12 mouse cellular contexts compared by ENCODE assay signal in genomic region chr8:84814240-84814554, GRCm38 (mm10). TPM values are rescaled to one million over a fixed set of nuclear protein-coding genes. Genes with fewer than 3 reads are reported as not detected.
A peak's percentile ranks its signal among the peaks of the same experiment; 100 is the strongest.
DNase-seq lines count a peak whose midpoint lies in the region; ATAC-seq lines count a peak whose summit lies in the region.
"Had no signal": no experiment of that assay in that cellular context is flagged by ENCODE, and none has a peak within 500 bp of the region (broad histone marks: within the 10 kb centered on the region; RNA-seq: fewer than 3 reads in every experiment).

No protein-coding gene starts in this region.

- peaks cover 23% of the 10 kb centered on the region for H3K27me3 ChIP-seq in hindbrain, embryonic 11.5 days (ENCODE audit: control insufficient read depth, insufficient read depth, low read length)
- peaks cover 81% of the 10 kb centered on the region for H3K27me3 ChIP-seq in hindbrain, embryonic 10.5 days (ENCODE audit: insufficient read depth, poor library complexity, severe bottlenecking)
- H3K27me3 ChIP-seq in embryonic facial prominence, embryonic 13.5 days = peaks cover 43% of the 10 kb centered on the region
- H3K27me3 ChIP-seq in forebrain, embryonic 13.5 days = no peaks in the 10 kb centered on the region
- H3K27me3 ChIP-seq in hindbrain, embryonic 16.5 days (replicated peaks; ENCODE audit: control insufficient read depth, insufficient read depth, low read length) = peaks cover 2% of the 10 kb centered on the region; the same call in 1 of the 2 replicates

- DNase-seq in hindbrain, embryonic 11.5 days (ENCODE audit: low spot score) = no peak
- DNase-seq in hindbrain, embryonic 10.5 days (ENCODE audit: low spot score) = no peak
- no peak for DNase-seq in thymus, adult 18-20 months
- DNase-seq in retina, embryonic 14.5 days (ENCODE audit: low spot score) = no peak
- DNase-seq: cerebellum, adult 9-10 months; embryo, embryonic 11 days; thymus, adult 2 months had no signal

- no peaks in the 10 kb centered on the region for H3K36me3 ChIP-seq in hindbrain, embryonic 11.5 days (ENCODE audit: control insufficient read depth, insufficient read depth, low read length)
- no peaks in the 10 kb centered on the region for H3K36me3 ChIP-seq in hindbrain, embryonic 10.5 days
- no peaks in the 10 kb centered on the region for H3K36me3 ChIP-seq in embryonic facial prominence, embryonic 13.5 days
- H3K36me3 ChIP-seq in forebrain, embryonic 13.5 days (ENCODE audit: poor library complexity, severe bottlenecking) = no peaks in the 10 kb centered on the region
- H3K36me3 ChIP-seq in hindbrain, embryonic 16.5 days (ENCODE audit: control insufficient read depth, insufficient read depth, low read length) = no peaks in the 10 kb centered on the region

- no peaks in the 10 kb centered on the region for H3K9me3 ChIP-seq in hindbrain, embryonic 11.5 days (ENCODE audit: control insufficient read depth, low read length)
- H3K9me3 ChIP-seq in hindbrain, embryonic 10.5 days = no peaks in the 10 kb centered on the region
- H3K9me3 ChIP-seq in embryonic facial prominence, embryonic 13.5 days = no peaks in the 10 kb centered on the region
- no peaks in the 10 kb centered on the region for H3K9me3 ChIP-seq in forebrain, embryonic 13.5 days (replicated peaks)
- no peaks in the 10 kb centered on the region for H3K9me3 ChIP-seq in hindbrain, embryonic 16.5 days (ENCODE audit: control insufficient read depth, low read length)

- no peak overlapping the region for H3K9ac ChIP-seq in hindbrain, embryonic 11.5 days (ENCODE audit: low read depth, low read length)
- H3K9ac ChIP-seq in embryonic facial prominence, embryonic 13.5 days = peak overlapping the region; percentile 11; the same call in 1 of the 2 replicates
- 0 out of 2 replicates have a peak overlapping the region, but pooled peaks have one; percentile 6 for H3K9ac ChIP-seq in forebrain, embryonic 13.5 days
- no peak overlapping the region for H3K9ac ChIP-seq in hindbrain, embryonic 16.5 days (ENCODE audit: low read depth, low read length)

- H3K4me2 ChIP-seq in hindbrain, embryonic 11.5 days (replicated peaks; ENCODE audit: low read depth, low read length) = no peak overlapping the region
- H3K4me2 ChIP-seq in embryonic facial prominence, embryonic 13.5 days = no peak overlapping the region
- H3K4me2 ChIP-seq in forebrain, embryonic 13.5 days = peak overlapping the region; percentile 37
- no peak overlapping the region for H3K4me2 ChIP-seq in hindbrain, embryonic 16.5 days (ENCODE audit: low read length)

- 80% methylated on average over 11 of the region's 11 CpGs for WGBS in hindbrain, embryonic 11.5 days
- WGBS in hindbrain, embryonic 10.5 days = 89% methylated on average over 11 of the region's 11 CpGs
- WGBS in embryonic facial prominence, embryonic 13.5 days = 85% methylated on average over 11 of the region's 11 CpGs
- 77% methylated on average over 11 of the region's 11 CpGs for WGBS in forebrain, embryonic 13.5 days
- WGBS in hindbrain, embryonic 16.5 days = 64% methylated on average over 11 of the region's 11 CpGs

- no peak for ATAC-seq in hindbrain, embryonic 11.5 days (ENCODE audit: low FRiP score)
- ATAC-seq in embryonic facial prominence, embryonic 13.5 days (ENCODE audit: insufficient number of reproducible peaks, insufficient read depth, low FRiP score, low TSS enrichment, low read depth) = no peak
- peak; percentile 42 for ATAC-seq in forebrain, embryonic 13.5 days
- peak; percentile 15 for ATAC-seq in hindbrain, embryonic 16.5 days
- ATAC-seq: CD4-positive, CD25-positive, alpha-beta regulatory T cell, adult 4 months had no signal

- H3K27ac ChIP-seq in hindbrain, embryonic 11.5 days (ENCODE audit: low read depth, low read length) = no peak overlapping the region
- no peak overlapping the region for H3K27ac ChIP-seq in hindbrain, embryonic 10.5 days
- H3K27ac ChIP-seq in embryonic facial prominence, embryonic 13.5 days = no peak overlapping the region
- peak overlapping the region; percentile 97 for H3K27ac ChIP-seq in forebrain, embryonic 13.5 days
- H3K27ac ChIP-seq in hindbrain, embryonic 16.5 days (ENCODE audit: low read depth, low read length) = peak overlapping the region; percentile 14

- H3K4me3 ChIP-seq in hindbrain, embryonic 11.5 days (ENCODE audit: low read depth, low read length) = 0 out of 2 replicates have a peak overlapping the region, but pooled peaks have one; percentile 3
- H3K4me3 ChIP-seq in hindbrain, embryonic 10.5 days = no peak overlapping the region
- no peak overlapping the region for H3K4me3 ChIP-seq in embryonic facial prominence, embryonic 13.5 days
- H3K4me3 ChIP-seq in forebrain, embryonic 13.5 days = no peak overlapping the region
- H3K4me3 ChIP-seq in hindbrain, embryonic 16.5 days (ENCODE audit: low read length) = no peak overlapping the region
- H3K4me3 ChIP-seq: erythroblast, embryonic 14.5 days had no signal

- H3K4me1 ChIP-seq in hindbrain, embryonic 11.5 days (replicated peaks; ENCODE audit: control insufficient read depth, insufficient read depth, low read length) = peaks cover 6% of the 10 kb centered on the region; the same call in 1 of the 2 replicates
- peaks cover 46% of the 10 kb centered on the region for H3K4me1 ChIP-seq in hindbrain, embryonic 10.5 days (replicated peaks)
- H3K4me1 ChIP-seq in embryonic facial prominence, embryonic 13.5 days = peaks cover 24% of the 10 kb centered on the region
- peaks cover 60% of the 10 kb centered on the region for H3K4me1 ChIP-seq in forebrain, embryonic 13.5 days
- peaks cover 16% of the 10 kb centered on the region for H3K4me1 ChIP-seq in hindbrain, embryonic 16.5 days (ENCODE audit: control insufficient read depth, insufficient read depth, low read depth, low read length)

RNA-seq across cellular contexts. Expression of gene Dand5, which starts 8.4 kb away (rescaled TPM):
- polyA plus RNA-seq in hindbrain, embryonic 11.5 days (2014; fragmentation: Nextera tagmentation; extraction: Ambion mirVana) = 6.2 and 7.1 TPM in 2 replicates
- 3.8 and 5.5 TPM in 2 replicates for polyA plus RNA-seq in hindbrain, embryonic 10.5 days (2016; fragmentation: Nextera tagmentation; extraction: Ambion mirVana)
- polyA plus RNA-seq in embryonic facial prominence, embryonic 13.5 days (2015; fragmentation: Nextera tagmentation; extraction: Ambion mirVana) = 7.0 TPM in 2 replicates
- 7.3 and 8.2 TPM in 2 replicates for polyA plus RNA-seq in forebrain, embryonic 13.5 days (2015; fragmentation: Nextera tagmentation; extraction: Ambion mirVana)
- 15.4 and 17.1 TPM in 2 replicates for polyA plus RNA-seq in hindbrain, embryonic 16.5 days (2015; fragmentation: Nextera tagmentation; extraction: Ambion mirVana)

RNA-seq across cellular contexts. Expression of gene Nfix, which starts 14.1 kb away (rescaled TPM):
- polyA plus RNA-seq in hindbrain, embryonic 11.5 days (2014; fragmentation: Nextera tagmentation; extraction: Ambion mirVana) = 2.4 and 3.0 TPM in 2 replicates
- polyA plus RNA-seq in hindbrain, embryonic 10.5 days (2016; fragmentation: Nextera tagmentation; extraction: Ambion mirVana) = 0.07 and 0.29 TPM in 2 replicates
- polyA plus RNA-seq in embryonic facial prominence, embryonic 13.5 days (2015; fragmentation: Nextera tagmentation; extraction: Ambion mirVana) = 37.0 and 42.9 TPM in 2 replicates
- 127 and 145 TPM in 2 replicates for polyA plus RNA-seq in forebrain, embryonic 13.5 days (2015; fragmentation: Nextera tagmentation; extraction: Ambion mirVana)
- polyA plus RNA-seq in hindbrain, embryonic 16.5 days (2015; fragmentation: Nextera tagmentation; extraction: Ambion mirVana) = 94.3 and 109 TPM in 2 replicates

RNA-seq across cellular contexts. Expression of gene Gadd45gip1, which starts 17.1 kb away (rescaled TPM):
- polyA plus RNA-seq in hindbrain, embryonic 11.5 days (2014; fragmentation: Nextera tagmentation; extraction: Ambion mirVana) = 36.0 and 37.2 TPM in 2 replicates
- 43.7 and 45.8 TPM in 2 replicates for polyA plus RNA-seq in hindbrain, embryonic 10.5 days (2016; fragmentation: Nextera tagmentation; extraction: Ambion mirVana)
- polyA plus RNA-seq in embryonic facial prominence, embryonic 13.5 days (2015; fragmentation: Nextera tagmentation; extraction: Ambion mirVana) = 45.6 and 48.2 TPM in 2 replicates
- 42.6 and 47.0 TPM in 2 replicates for polyA plus RNA-seq in forebrain, embryonic 13.5 days (2015; fragmentation: Nextera tagmentation; extraction: Ambion mirVana)
- polyA plus RNA-seq in hindbrain, embryonic 16.5 days (2015; fragmentation: Nextera tagmentation; extraction: Ambion mirVana) = 40.6 and 40.7 TPM in 2 replicates

RNA-seq across cellular contexts. Expression of gene Rad23a, which starts 26.3 kb away (rescaled TPM):
- polyA plus RNA-seq in hindbrain, embryonic 11.5 days (2014; fragmentation: Nextera tagmentation; extraction: Ambion mirVana) = 88.6 and 91.3 TPM in 2 replicates
- 115 TPM in 2 replicates for polyA plus RNA-seq in hindbrain, embryonic 10.5 days (2016; fragmentation: Nextera tagmentation; extraction: Ambion mirVana)
- 97.1 and 100 TPM in 2 replicates for polyA plus RNA-seq in embryonic facial prominence, embryonic 13.5 days (2015; fragmentation: Nextera tagmentation; extraction: Ambion mirVana)
- 93.9 and 114 TPM in 2 replicates for polyA plus RNA-seq in forebrain, embryonic 13.5 days (2015; fragmentation: Nextera tagmentation; extraction: Ambion mirVana)
- 78.2 and 95.4 TPM in 2 replicates for polyA plus RNA-seq in hindbrain, embryonic 16.5 days (2015; fragmentation: Nextera tagmentation; extraction: Ambion mirVana)

RNA-seq across cellular contexts. Expression of gene Calr, which starts 32.5 kb away (rescaled TPM):
- polyA plus RNA-seq in hindbrain, embryonic 11.5 days (2014; fragmentation: Nextera tagmentation; extraction: Ambion mirVana) = 837 and 845 TPM in 2 replicates
- polyA plus RNA-seq in hindbrain, embryonic 10.5 days (2016; fragmentation: Nextera tagmentation; extraction: Ambion mirVana) = 783 and 812 TPM in 2 replicates
- polyA plus RNA-seq in embryonic facial prominence, embryonic 13.5 days (2015; fragmentation: Nextera tagmentation; extraction: Ambion mirVana) = 959 and 1,012 TPM in 2 replicates
- 549 and 569 TPM in 2 replicates for polyA plus RNA-seq in forebrain, embryonic 13.5 days (2015; fragmentation: Nextera tagmentation; extraction: Ambion mirVana)
- 743 and 792 TPM in 2 replicates for polyA plus RNA-seq in hindbrain, embryonic 16.5 days (2015; fragmentation: Nextera tagmentation; extraction: Ambion mirVana)

Comparison
In these comparisons a context has a peak if more than half of its experiments do, and no peak if none do; other contexts are left out.
1. ATAC-seq: peak in forebrain, embryonic 13.5 days (single experiment) and hindbrain, embryonic 16.5 days (single experiment); none in hindbrain, embryonic 11.5 days (single experiment) and embryonic facial prominence, embryonic 13.5 days (single experiment).
2. H3K27ac ChIP-seq: peak in forebrain, embryonic 13.5 days (single experiment) and hindbrain, embryonic 16.5 days (single experiment); none in hindbrain, embryonic 11.5 days (single experiment), hindbrain, embryonic 10.5 days (single experiment) and embryonic facial prominence, embryonic 13.5 days (single experiment).
3. H3K9ac ChIP-seq: peak in embryonic facial prominence, embryonic 13.5 days (single experiment) and forebrain, embryonic 13.5 days (single experiment); none in hindbrain, embryonic 11.5 days (single experiment) and hindbrain, embryonic 16.5 days (single experiment).